Mouse (Mus musculus) olfactory bulb, adult 2 months (tissue): Measurements from ENCODE around the gene Abhd15.

Experiments
- CTCF ChIP-seq: fragments of 200-500 bp; IDR thresholded peaks from 2 replicates; pipeline ENCODE4 v1.5.1; 2012; ENCODE audit warnings: low read depth, mild to moderate bottlenecking, low read length, moderate library complexity; ENCODE audit not compliant: insufficient read depth
- POLR2A ChIP-seq: fragments of 200-500 bp; IDR thresholded peaks from 2 replicates; pipeline ENCODE4 v1.6.1; 2012; ENCODE audit warnings: mild to moderate bottlenecking, low read depth, low read length, moderate library complexity; ENCODE audit not compliant: insufficient read depth

DNA sequence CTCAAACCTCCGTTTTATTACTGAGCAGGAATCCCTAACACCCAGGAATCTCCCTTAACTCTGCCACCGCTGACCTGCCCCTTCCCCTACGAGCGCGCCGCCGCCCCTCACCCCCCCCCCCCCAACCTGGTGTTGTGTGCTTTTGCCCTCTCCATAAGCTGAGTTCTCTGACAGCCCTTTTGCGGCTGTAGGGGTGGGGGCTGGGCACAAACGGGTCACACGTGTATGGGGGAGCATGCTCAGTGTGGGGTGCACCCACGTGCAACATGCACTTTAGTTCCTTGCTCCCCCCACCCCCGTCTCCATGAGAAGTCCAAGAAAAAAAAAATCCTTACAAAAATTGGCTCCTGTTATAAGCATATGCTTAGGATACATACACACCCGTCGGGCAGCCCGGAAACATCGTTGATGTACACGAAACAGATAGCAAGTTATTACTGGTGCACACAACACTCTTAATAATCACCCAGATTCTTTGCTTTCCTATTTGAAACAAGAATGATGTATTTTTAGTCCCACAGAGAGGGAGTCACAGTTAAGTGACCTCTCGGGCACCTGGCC lies 22.5 kb upstream of the Abhd15 start:
- TF ChIP-seq CTCF (no peak), POLR2A (no peak)
